Mouse (Mus musculus): Measurements from ENCODE around the gene Itga9.

- no peak for TF ChIP-seq MYOD1 (IDR thresholded peaks at IDR 0.05; ENCODE audit: control insufficient read depth, insufficient read length, low read depth)
- no peak for TF ChIP-seq MYOG (IDR thresholded peaks at IDR 0.05; ENCODE audit: control insufficient read depth, extremely low read depth, insufficient read length)
- no peak for TF ChIP-seq CTCF (IDR thresholded peaks at IDR 0.05; ENCODE audit: control insufficient read depth, insufficient read depth, insufficient read length)
Measured at GRCm38 (mm10) chr9:118705381-118706074, 99.0 kb downstream of the Itga9 start.
